In genomic region chr13:9611229-9611628, GRCm38 (mm10) we compare ENCODE assay signal across 30 mouse cellular contexts.
DNase-seq lines count a peak whose midpoint lies in the region; ATAC-seq lines count a peak whose summit lies in the region.
"Had no signal": no experiment of that assay in that cellular context is flagged by ENCODE, and none has a peak within 500 bp of the region (broad histone marks: within the 10 kb centered on the region; RNA-seq: fewer than 3 reads in every experiment).

No protein-coding gene starts in this region.

- H3K4me3 ChIP-seq in forebrain, embryonic 16.5 days (replicated peaks; ENCODE audit: low read length), result no peak overlapping the region
- no peak overlapping the region for H3K4me3 ChIP-seq in forebrain, embryonic 13.5 days
- H3K4me3 ChIP-seq: embryonic facial prominence, embryonic 12.5 days; embryonic facial prominence, embryonic 15.5 days; forebrain, embryonic 15.5 days; heart, embryonic 12.5 days; heart, embryonic 15.5 days; hindbrain, embryonic 10.5 days; hindbrain, embryonic 13.5 days; intestine, embryonic 15.5 days had no signal

- no peak overlapping the region for H3K4me2 ChIP-seq in forebrain, embryonic 16.5 days (ENCODE audit: low read length)
- H3K4me2 ChIP-seq in forebrain, embryonic 13.5 days, result no peak overlapping the region
- H3K4me2 ChIP-seq: embryonic facial prominence, embryonic 12.5 days; embryonic facial prominence, embryonic 15.5 days; forebrain, embryonic 15.5 days; heart, embryonic 12.5 days; heart, embryonic 15.5 days; hindbrain, embryonic 13.5 days; intestine, embryonic 15.5 days had no signal

- WGBS in forebrain, embryonic 16.5 days, result 76% methylated on average over 1 of the region's 1 CpGs
- 98% methylated on average over 1 of the region's 1 CpGs for WGBS in forebrain, embryonic 13.5 days

- H3K9ac ChIP-seq in forebrain, embryonic 16.5 days (replicated peaks; ENCODE audit: low read depth, low read length), result no peak overlapping the region
- H3K9ac ChIP-seq in forebrain, embryonic 13.5 days, result no peak overlapping the region
- H3K9ac ChIP-seq: embryonic facial prominence, embryonic 12.5 days; embryonic facial prominence, embryonic 15.5 days; forebrain, embryonic 15.5 days; heart, embryonic 12.5 days; heart, embryonic 15.5 days; hindbrain, embryonic 13.5 days; intestine, embryonic 15.5 days had no signal

- DNase-seq in layer of hippocampus, adult 9-10 months (ENCODE audit: low spot score), result peak; percentile 24
- DNase-seq in layer of hippocampus, adult 8-10 months (ENCODE audit: low spot score in 2 of 2), result no peak
- DNase-seq in brain, adult 2 months (ENCODE audit: low read depth, low spot score), result peak; percentile 69
- DNase-seq in gastrocnemius, adult 8-10 months (ENCODE audit: low spot score in 2 of 2), result no peak
- DNase-seq: adrenal gland, postnatal 10 days; adrenal gland, postnatal 36 days; B cell, adult 2 months; cerebellum, adult 11 months; cerebellum, adult 2 months; cerebellum, adult 9-11 months; cerebellum, postnatal 25 days; gastrocnemius, postnatal 14 days; heart, adult 18-20 months; heart, postnatal 10 days; heart, postnatal 36 days; kidney, adult 11 months had no signal

- peak; percentile 61 for ATAC-seq in forebrain, embryonic 16.5 days
- no peak for ATAC-seq in forebrain, embryonic 13.5 days
- ATAC-seq: forebrain, embryonic 15.5 days; hindbrain, embryonic 16.5 days; intestine, embryonic 15.5 days; Patski had no signal

- peaks cover 7% of the 10 kb centered on the region; the same call in 1 of the 2 replicates for H3K36me3 ChIP-seq in forebrain, embryonic 16.5 days (ENCODE audit: control insufficient read depth, insufficient read depth)
- H3K36me3 ChIP-seq in forebrain, embryonic 13.5 days (ENCODE audit: poor library complexity, severe bottlenecking), result peaks cover 22% of the 10 kb centered on the region
- H3K36me3 ChIP-seq: G1E; intestine, embryonic 15.5 days had no signal

- no peak overlapping the region for H3K27ac ChIP-seq in forebrain, embryonic 16.5 days (ENCODE audit: low read length)
- no peak overlapping the region for H3K27ac ChIP-seq in forebrain, embryonic 13.5 days
- H3K27ac ChIP-seq: embryonic facial prominence, embryonic 12.5 days; embryonic facial prominence, embryonic 15.5 days; forebrain, embryonic 15.5 days; heart, embryonic 15.5 days; hindbrain, embryonic 10.5 days; hindbrain, embryonic 13.5 days; intestine, embryonic 15.5 days had no signal

- H3K9me3 ChIP-seq in forebrain, embryonic 16.5 days (ENCODE audit: control insufficient read depth, low read length), result no peaks in the 10 kb centered on the region
- H3K9me3 ChIP-seq in forebrain, embryonic 13.5 days (replicated peaks), result no peaks in the 10 kb centered on the region
- H3K9me3 ChIP-seq: embryonic facial prominence, embryonic 12.5 days; embryonic facial prominence, embryonic 15.5 days; forebrain, embryonic 15.5 days; G1E; heart, embryonic 12.5 days; heart, embryonic 15.5 days; hindbrain, embryonic 10.5 days; hindbrain, embryonic 13.5 days; intestine, embryonic 15.5 days had no signal

- H3K27me3 ChIP-seq in forebrain, embryonic 16.5 days (replicated peaks; ENCODE audit: control insufficient read depth, insufficient read depth, low read length), result no peaks in the 10 kb centered on the region
- H3K27me3 ChIP-seq in forebrain, embryonic 13.5 days, result no peaks in the 10 kb centered on the region
- H3K27me3 ChIP-seq: CH12.LX; embryonic facial prominence, embryonic 12.5 days; embryonic facial prominence, embryonic 15.5 days; forebrain, embryonic 15.5 days; heart, embryonic 12.5 days; heart, embryonic 15.5 days; hindbrain, embryonic 13.5 days; intestine, embryonic 15.5 days; Patski had no signal

- H3K4me1 ChIP-seq in forebrain, embryonic 16.5 days (replicated peaks; ENCODE audit: control insufficient read depth, insufficient read depth, low read length), result no peaks in the 10 kb centered on the region
- no peaks in the 10 kb centered on the region for H3K4me1 ChIP-seq in forebrain, embryonic 13.5 days
- H3K4me1 ChIP-seq: embryonic facial prominence, embryonic 12.5 days; embryonic facial prominence, embryonic 15.5 days; forebrain, embryonic 15.5 days; heart, embryonic 15.5 days; hindbrain, embryonic 10.5 days; hindbrain, embryonic 13.5 days; intestine, embryonic 15.5 days had no signal

Comparison
In these comparisons a context has a peak if more than half of its experiments do, and no peak if none do; other contexts are left out.
1. DNase-seq: peak in layer of hippocampus, adult 9-10 months (single experiment) and brain, adult 2 months (single experiment); none in layer of hippocampus, adult 8-10 months (0 of 2) and gastrocnemius, adult 8-10 months (0 of 2).